Mouse (Mus musculus) MEL (cell line): ENCODE measurements around the gene Slc4a1.

ENCODE experiments used
- CTCF ChIP-seq, 3 experiments: IDR thresholded peaks in 2 of 3; conservative IDR thresholded peaks in 1 of 3; 2 replicates each; pipeline ENCODE4 v1.5.1; 2011 to 2012; ENCODE audit warnings: low read length in 3 of 3, low read depth in 2 of 3, mild to moderate bottlenecking in 2 of 3, improper control_type of control experiment in 1 of 3, inconsistent platforms in 1 of 3, mixed read lengths in 1 of 3, moderate library complexity in 1 of 3; ENCODE audit not compliant: control insufficient read depth in 1 of 3, insufficient read depth in 1 of 3, poor library complexity in 1 of 3, severe bottlenecking in 1 of 3
- ELF1 ChIP-seq: IDR thresholded peaks from 2 replicates; pipeline ENCODE4 v1.6.1; 2014; ENCODE audit warnings: low read depth, mild to moderate bottlenecking, inconsistent platforms, low read length, improper control_type of control experiment, moderate library complexity
- EP300 ChIP-seq, 2 experiments: IDR thresholded peaks; 2 replicates each; pipeline ENCODE4 v1.6.1; 2011; ENCODE audit warnings: improper control_type of control experiment in 2 of 2, low read length in 2 of 2, low read depth in 1 of 2, mild to moderate bottlenecking in 1 of 2
- HCFC1 ChIP-seq: IDR thresholded peaks from 2 replicates; pipeline ENCODE4 v1.6.1; 2012; ENCODE audit warnings: low read depth, mild to moderate bottlenecking, inconsistent platforms, low read length, improper control_type of control experiment, moderate library complexity
- MAFK ChIP-seq: IDR thresholded peaks from 2 replicates; pipeline ENCODE4 v1.6.1; 2011; ENCODE audit warnings: low read depth, mild to moderate bottlenecking, low read length, improper control_type of control experiment, borderline replicate concordance
- MYB ChIP-seq: IDR thresholded peaks from 2 replicates; pipeline ENCODE4 v1.6.1; 2011; ENCODE audit warnings: mild to moderate bottlenecking, low read depth, low read length, improper control_type of control experiment
- POLR2A ChIP-seq, 2 experiments: IDR thresholded peaks; 2 replicates each; pipeline ENCODE4 v1.6.1; 2011 to 2012; ENCODE audit warnings: low read length in 2 of 2, mild to moderate bottlenecking in 2 of 2, control low read depth in 1 of 2, improper control_type of control experiment in 1 of 2, low read depth in 1 of 2, moderate library complexity in 1 of 2; ENCODE audit not compliant: control insufficient read depth in 1 of 2, insufficient read depth in 1 of 2, poor library complexity in 1 of 2
- TAL1 ChIP-seq: IDR thresholded peaks from 2 replicates; pipeline ENCODE4 v1.6.1; 2012; ENCODE audit warnings: mild to moderate bottlenecking, inconsistent platforms, low read length, moderate library complexity, mixed read lengths
- TCF12 ChIP-seq: IDR thresholded peaks from 2 replicates; pipeline ENCODE4 v1.6.1; 2014; ENCODE audit warnings: low read depth, mild to moderate bottlenecking, inconsistent platforms, low read length, improper control_type of control experiment, moderate library complexity
- USF2 ChIP-seq, 2 experiments: IDR thresholded peaks; 2 replicates each; pipeline ENCODE4 v1.6.1; 2011 to 2012; ENCODE audit warnings: improper control_type of control experiment in 2 of 2, low read length in 2 of 2, borderline replicate concordance in 1 of 2, inconsistent platforms in 1 of 2, low read depth in 1 of 2, mild to moderate bottlenecking in 1 of 2; ENCODE audit not compliant: insufficient read depth in 1 of 2
- ZKSCAN1 ChIP-seq: IDR thresholded peaks from 2 replicates; pipeline ENCODE4 v1.6.1; 2012; ENCODE audit warnings: low read depth, mild to moderate bottlenecking, inconsistent platforms, low read length, improper control_type of control experiment, moderate library complexity
- ZMIZ1 ChIP-seq: IDR thresholded peaks from 2 replicates; pipeline ENCODE4 v1.6.1; 2012; ENCODE audit warnings: low read depth, mild to moderate bottlenecking, inconsistent platforms, low read length, improper control_type of control experiment, moderate library complexity

DNA sequence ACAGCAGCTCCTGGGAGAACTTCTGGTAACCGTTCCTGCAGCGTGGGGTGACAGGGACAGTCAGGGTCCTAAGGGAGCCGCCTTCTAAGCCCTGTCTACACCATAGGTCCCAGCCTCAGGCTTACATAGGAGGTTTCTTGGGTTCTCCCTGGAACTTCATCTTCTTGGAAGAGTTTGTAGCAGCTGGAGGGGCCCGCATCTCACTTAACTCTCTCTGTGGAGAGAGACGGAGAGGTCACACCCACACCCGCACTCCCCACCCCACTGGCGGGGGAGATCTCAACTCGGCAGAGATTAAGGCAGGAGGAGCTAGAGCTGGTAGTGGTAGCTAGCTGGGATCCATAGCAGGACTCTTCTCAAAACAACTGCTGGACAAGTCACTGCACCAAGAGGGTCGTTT lies 57.9 kb downstream of the Slc4a1 start:
- TF ChIP-seq TCF12 (no peak), POLR2A (IDR thresholded peaks at IDR 0.05; ENCODE audit: control insufficient read depth in 1 of 2, insufficient read depth in 1 of 2, low read depth in 1 of 2, low read length in 2 of 2, poor library complexity in 1 of 2) (no peak), MAFK (no peak), ELF1 (no peak), USF2 (IDR thresholded peaks at IDR 0.05; ENCODE audit: borderline replicate concordance in 1 of 2, insufficient read depth in 1 of 2, low read depth in 1 of 2, low read length in 2 of 2) (no peak), CTCF (IDR thresholded peaks at IDR 0.05 in 2 of 3, conservative IDR thresholded peaks at IDR 0.05 in 1 of 3; ENCODE audit: control insufficient read depth in 1 of 3, insufficient read depth in 1 of 3, low read depth in 2 of 3, low read length in 3 of 3, poor library complexity in 1 of 3, severe bottlenecking in 1 of 3) (no peak), TAL1 (no peak), EP300 (IDR thresholded peaks at IDR 0.05; ENCODE audit: low read depth in 1 of 2, low read length in 2 of 2) (no peak), MYB (no peak), ZKSCAN1 (no peak), ZMIZ1 (no peak), HCFC1 (no peak)
